Mouse (Mus musculus) heart, postnatal 10 days (tissue): Measurements from ENCODE around the gene Gm4064. TPM values are rescaled to one million over a fixed set of nuclear protein-coding genes. Genes with fewer than 3 reads are reported as not detected.
"Not testable (repeated sequence)": the region's sequence is repeated elsewhere in the genome, so short reads cannot be mapped to it uniquely, and the experiment has no call there.

Experiments
- DNase-seq, 2 experiments: peaks; one replicate each; pipeline ENCODE4 v3.0.0; 2021
- intact Hi-C: fragments of 180-260 bp; cut with DNase I; formaldehyde crosslinking; loops from one replicate; pipeline ENCODE4 v1.15.1; 2025
- total RNA-seq, 2 experiments: library from RNA; stranded (reverse); gene quantifications; 2 replicates each; pipeline ENCODE4 v1.2.3; 2021

Gene Gm4064
- total RNA-seq = not detected

GRCm38 (mm10) chrY:2796105-2796504 lies at the start of gene Gm4064:
Gene Gm4064 (minus strand): TSS chrY:2796205.
- DNase-seq, intact Hi-C loops: not testable (repeated sequence)

- DNase-seq, intact Hi-C loops: not testable (repeated sequence)
Measured at GRCm38 (mm10) chrY:2830380-2830779, 34.4 kb upstream of the Gm4064 start, which contains the start of the genes Rbmy and Gm10256. Gene Rbmy (plus strand): TSS chrY:2830680. Gene Gm10256 (plus strand): TSS chrY:2830699.

Other genes starting within 250 kb of the Gm4064 start
- gene H2al2c, start 197.1 kb downstream of the Gm4064 start, total RNA-seq = not detected
- not detected for gene Sry, start 132.5 kb downstream of the Gm4064 start, total RNA-seq
- gene H2al2b, start 75.5 kb downstream of the Gm4064 start, total RNA-seq = not detected
- gene Rbmy, start 34.5 kb upstream of the Gm4064 start, total RNA-seq = not detected
- gene Gm10256, start 34.5 kb upstream of the Gm4064 start, total RNA-seq = not detected
- not detected for gene Gm10352, start 104.8 kb upstream of the Gm4064 start, total RNA-seq
- not detected for gene Gm29289, start 136.4 kb upstream of the Gm4064 start, total RNA-seq